Mouse (Mus musculus) MEL (cell line): ENCODE measurements around the gene Ccdc173. TPM values are rescaled to one million over a fixed set of nuclear protein-coding genes. Genes with fewer than 3 reads are reported as not detected.

Experiments
- DNase-seq: peaks from one replicate; pipeline ENCODE4 v3.0.0; 2011; ENCODE audit warnings: low read depth, low spot score
- H3K27ac ChIP-seq: 2 replicates; pipeline ENCODE4 v1.5.1; 2012; ENCODE audit warnings: low read depth, mild to moderate bottlenecking, control low read depth, low read length, moderate library complexity; ENCODE audit not compliant: control insufficient read depth
- H3K27me3 ChIP-seq, 2 experiments: fragments of 150-350 bp in 1 of 2; sonication (generic) in 1 of 2; 2 replicates each; pipeline ENCODE4 v1.6.1; 2012; ENCODE audit warnings: low read length in 2 of 2, mild to moderate bottlenecking in 2 of 2, improper control_type of control experiment in 1 of 2, moderate library complexity in 1 of 2; ENCODE audit not compliant: insufficient read depth in 2 of 2, control insufficient read depth in 1 of 2
- H3K36me3 ChIP-seq, 2 experiments: 2 replicates each; pipeline ENCODE4 v1.6.1; 2012 to 2014; ENCODE audit warnings: low read length in 2 of 2, improper control_type of control experiment in 1 of 2, inconsistent platforms in 1 of 2, mild to moderate bottlenecking in 1 of 2; ENCODE audit not compliant: insufficient read depth in 2 of 2, control insufficient read depth in 1 of 2
- H3K4me1 ChIP-seq, 2 experiments: fragments of 150-350 bp in 1 of 2; sonication (generic) in 1 of 2; 2 replicates each; pipeline ENCODE4 v1.6.1; 2012; ENCODE audit warnings: low read length in 2 of 2, improper control_type of control experiment in 1 of 2, mild to moderate bottlenecking in 1 of 2; ENCODE audit not compliant: insufficient read depth in 2 of 2, control insufficient read depth in 1 of 2
- H3K4me3 ChIP-seq, 2 experiments: fragments of 150-350 bp in 1 of 2; sonication (generic) in 1 of 2; 2 replicates each; pipeline ENCODE4 v1.5.1; 2012; ENCODE audit warnings: low read depth in 2 of 2, low read length in 2 of 2, mild to moderate bottlenecking in 2 of 2, moderate library complexity in 2 of 2, control low read depth in 1 of 2, improper control_type of control experiment in 1 of 2; ENCODE audit not compliant: control insufficient read depth in 1 of 2, insufficient read depth in 1 of 2
- H3K79me2 ChIP-seq: 2 replicates; pipeline ENCODE4 v1.6.1; 2012; ENCODE audit warnings: mild to moderate bottlenecking, low read length, moderate library complexity; ENCODE audit not compliant: control insufficient read depth, poor library complexity, insufficient read depth
- H3K9ac ChIP-seq: 2 replicates; pipeline ENCODE4 v1.6.1; 2012; ENCODE audit warnings: low read depth, mild to moderate bottlenecking, control low read depth, low read length, moderate library complexity; ENCODE audit not compliant: control insufficient read depth, poor library complexity, severe bottlenecking
- H3K9me3 ChIP-seq: fragments of 150-350 bp; sonication (generic); replicated peaks from 2 replicates; pipeline ENCODE4 v1.6.1; 2012; ENCODE audit warnings: mild to moderate bottlenecking, low read length, improper control_type of control experiment, moderate library complexity; ENCODE audit not compliant: insufficient read depth
- CHD1 ChIP-seq: IDR thresholded peaks from 2 replicates; pipeline ENCODE4 v1.6.1; 2012; ENCODE audit warnings: low read depth, mild to moderate bottlenecking, inconsistent platforms, low read length, improper control_type of control experiment
- CHD2 ChIP-seq: IDR thresholded peaks from 2 replicates; pipeline ENCODE4 v1.6.1; 2011; ENCODE audit warnings: low read length, improper control_type of control experiment
- E2F4 ChIP-seq: IDR thresholded peaks from 2 replicates; pipeline ENCODE4 v1.6.1; 2011; ENCODE audit warnings: low read depth, low read length, improper control_type of control experiment, borderline replicate concordance
- ELF1 ChIP-seq: IDR thresholded peaks from 2 replicates; pipeline ENCODE4 v1.6.1; 2014; ENCODE audit warnings: low read depth, mild to moderate bottlenecking, inconsistent platforms, low read length, improper control_type of control experiment, moderate library complexity
- EP300 ChIP-seq, 2 experiments: IDR thresholded peaks; 2 replicates each; pipeline ENCODE4 v1.6.1; 2011; ENCODE audit warnings: improper control_type of control experiment in 2 of 2, low read length in 2 of 2, low read depth in 1 of 2, mild to moderate bottlenecking in 1 of 2
- ETS1 ChIP-seq: IDR thresholded peaks from 2 replicates; pipeline ENCODE4 v1.6.1; 2012; ENCODE audit warnings: low read depth, mild to moderate bottlenecking, inconsistent platforms, low read length, improper control_type of control experiment, moderate library complexity
- GABPA ChIP-seq: IDR thresholded peaks from 2 replicates; pipeline ENCODE4 v1.6.1; 2012; ENCODE audit warnings: low read depth, mild to moderate bottlenecking, inconsistent platforms, low read length, improper control_type of control experiment, moderate library complexity
- GATA1 ChIP-seq: IDR thresholded peaks from 2 replicates; pipeline ENCODE4 v1.6.1; 2011; ENCODE audit warnings: low read depth, low read length, improper control_type of control experiment
- HCFC1 ChIP-seq: IDR thresholded peaks from 2 replicates; pipeline ENCODE4 v1.6.1; 2012; ENCODE audit warnings: low read depth, mild to moderate bottlenecking, inconsistent platforms, low read length, improper control_type of control experiment, moderate library complexity
- JUND ChIP-seq: IDR thresholded peaks from 2 replicates; pipeline ENCODE4 v1.6.1; 2011; ENCODE audit warnings: low read depth, mild to moderate bottlenecking, improper control_type of control experiment, low read length
- MEF2A ChIP-seq: IDR thresholded peaks from 2 replicates; pipeline ENCODE4 v1.6.1; 2014; ENCODE audit warnings: low read depth, mild to moderate bottlenecking, inconsistent platforms, low read length, improper control_type of control experiment; ENCODE audit not compliant: poor library complexity, insufficient replicate concordance, severe bottlenecking; ENCODE audit errors: extremely low read depth
- NELFE ChIP-seq: IDR thresholded peaks from 2 replicates; pipeline ENCODE4 v1.6.1; 2011; ENCODE audit warnings: low read depth, low read length, improper control_type of control experiment
- POLR2A ChIP-seq, 2 experiments: IDR thresholded peaks; 2 replicates each; pipeline ENCODE4 v1.6.1; 2011 to 2012; ENCODE audit warnings: low read length in 2 of 2, mild to moderate bottlenecking in 2 of 2, control low read depth in 1 of 2, improper control_type of control experiment in 1 of 2, low read depth in 1 of 2, moderate library complexity in 1 of 2; ENCODE audit not compliant: control insufficient read depth in 1 of 2, insufficient read depth in 1 of 2, poor library complexity in 1 of 2
- POLR2AphosphoS2 ChIP-seq: IDR thresholded peaks from 2 replicates; pipeline ENCODE4 v1.6.1; 2011; ENCODE audit warnings: low read length, improper control_type of control experiment
- POLR2AphosphoS5 ChIP-seq: IDR thresholded peaks from 2 replicates; pipeline ENCODE4 v1.6.1; 2012; ENCODE audit warnings: low read depth, borderline replicate concordance, mild to moderate bottlenecking, inconsistent platforms, low read length, moderate library complexity, mixed read lengths
- SIN3A ChIP-seq: IDR thresholded peaks from 2 replicates; pipeline ENCODE4 v1.6.1; 2012; ENCODE audit warnings: low read length, improper control_type of control experiment, inconsistent platforms
- TAL1 ChIP-seq: IDR thresholded peaks from 2 replicates; pipeline ENCODE4 v1.6.1; 2012; ENCODE audit warnings: mild to moderate bottlenecking, inconsistent platforms, low read length, moderate library complexity, mixed read lengths
- TBP ChIP-seq: IDR thresholded peaks from 2 replicates; pipeline ENCODE4 v1.8.0; 2011; ENCODE audit warnings: low read depth, low read length, improper control_type of control experiment
- TCF12 ChIP-seq: IDR thresholded peaks from 2 replicates; pipeline ENCODE4 v1.6.1; 2014; ENCODE audit warnings: low read depth, mild to moderate bottlenecking, inconsistent platforms, low read length, improper control_type of control experiment, moderate library complexity
- UBTF ChIP-seq: IDR thresholded peaks from 2 replicates; pipeline ENCODE4 v1.6.1; 2012; ENCODE audit warnings: low read depth, mild to moderate bottlenecking, inconsistent platforms, low read length, improper control_type of control experiment, moderate library complexity, borderline replicate concordance; ENCODE audit not compliant: insufficient read depth
- USF1 ChIP-seq: IDR thresholded peaks from 2 replicates; pipeline ENCODE4 v1.6.1; 2014; ENCODE audit warnings: low read depth, mild to moderate bottlenecking, inconsistent platforms, low read length, improper control_type of control experiment, moderate library complexity
- ZC3H11A ChIP-seq: IDR thresholded peaks from 2 replicates; pipeline ENCODE4 v1.6.1; 2012; ENCODE audit warnings: low read depth, mild to moderate bottlenecking, inconsistent platforms, low read length, improper control_type of control experiment
- ZMIZ1 ChIP-seq: IDR thresholded peaks from 2 replicates; pipeline ENCODE4 v1.6.1; 2012; ENCODE audit warnings: low read depth, mild to moderate bottlenecking, inconsistent platforms, low read length, improper control_type of control experiment, moderate library complexity
- ZNF384 ChIP-seq: IDR thresholded peaks from 2 replicates; pipeline ENCODE4 v1.6.1; 2012; ENCODE audit warnings: low read depth, mild to moderate bottlenecking, inconsistent platforms, low read length, improper control_type of control experiment
- polyA plus RNA-seq, 2 experiments: library from polyadenylated mRNA; stranded (reverse) in 1 of 2; unstranded in 1 of 2; fragments of >175 nt in 1 of 2; fragments of >200 nt in 1 of 2; gene quantifications; 2 replicates each; pipeline versions ENCODE4 v1.2.1 to v1.2.4; 2012; ENCODE audit warnings: low replicate concordance in 2 of 2, low read depth in 1 of 2; ENCODE audit not compliant: insufficient read length in 2 of 2, insufficient read depth in 1 of 2, missing spikeins in 1 of 2
- total RNA-seq: library from RNA; depleted of rRNA; stranded (reverse); fragments of 300-350 nt; gene quantifications from 2 replicates; pipeline ENCODE4 v1.2.3, GENCODE M21; 2012

Gene Ccdc173
- total and polyA plus RNA-seq, 3 experiments, result 1.1 to 1.9 TPM; not detected in 1

DNA sequence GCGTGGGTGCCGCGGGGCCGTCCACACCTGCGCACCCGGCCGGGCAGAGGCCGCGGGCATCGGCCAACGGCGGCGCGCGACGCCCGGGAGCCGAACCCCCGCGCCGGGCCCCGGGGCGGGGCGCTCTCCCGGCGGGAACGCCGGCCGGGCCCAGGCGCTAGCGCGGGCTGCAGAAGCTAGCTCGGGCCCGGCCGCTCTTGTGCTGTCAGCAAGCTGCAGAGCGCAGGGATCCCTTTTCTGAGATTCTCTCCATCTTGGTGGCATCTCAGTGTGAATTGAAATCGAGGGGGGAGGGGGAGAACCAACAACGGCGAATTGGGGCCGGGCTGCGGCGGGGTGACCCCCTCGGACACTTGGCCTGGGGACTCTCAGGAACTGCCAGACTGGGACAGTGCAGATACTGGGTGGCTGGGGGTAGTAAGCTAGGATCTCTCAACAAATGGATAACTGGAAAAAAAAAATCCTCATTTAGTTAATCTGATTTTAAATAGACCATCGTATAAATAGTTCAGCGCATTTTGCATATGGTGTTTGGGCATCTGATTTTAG lies 33.8 kb upstream of the Ccdc173 start (continued):
- TF ChIP-seq UBTF (peak; percentile 86; the same call in 1 of the 2 replicates), CHD2 (no peak), CHD1 (no peak), ZMIZ1 (no peak), POLR2A (IDR thresholded peaks at IDR 0.05; ENCODE audit: control insufficient read depth in 1 of 2, insufficient read depth in 1 of 2, low read depth in 1 of 2, low read length in 2 of 2, poor library complexity in 1 of 2) (no peak), JUND (no peak), ZNF384 (no peak), USF1 (no peak)
- TF ChIP-seq, all 39 proteins: peak for 4

DNA sequence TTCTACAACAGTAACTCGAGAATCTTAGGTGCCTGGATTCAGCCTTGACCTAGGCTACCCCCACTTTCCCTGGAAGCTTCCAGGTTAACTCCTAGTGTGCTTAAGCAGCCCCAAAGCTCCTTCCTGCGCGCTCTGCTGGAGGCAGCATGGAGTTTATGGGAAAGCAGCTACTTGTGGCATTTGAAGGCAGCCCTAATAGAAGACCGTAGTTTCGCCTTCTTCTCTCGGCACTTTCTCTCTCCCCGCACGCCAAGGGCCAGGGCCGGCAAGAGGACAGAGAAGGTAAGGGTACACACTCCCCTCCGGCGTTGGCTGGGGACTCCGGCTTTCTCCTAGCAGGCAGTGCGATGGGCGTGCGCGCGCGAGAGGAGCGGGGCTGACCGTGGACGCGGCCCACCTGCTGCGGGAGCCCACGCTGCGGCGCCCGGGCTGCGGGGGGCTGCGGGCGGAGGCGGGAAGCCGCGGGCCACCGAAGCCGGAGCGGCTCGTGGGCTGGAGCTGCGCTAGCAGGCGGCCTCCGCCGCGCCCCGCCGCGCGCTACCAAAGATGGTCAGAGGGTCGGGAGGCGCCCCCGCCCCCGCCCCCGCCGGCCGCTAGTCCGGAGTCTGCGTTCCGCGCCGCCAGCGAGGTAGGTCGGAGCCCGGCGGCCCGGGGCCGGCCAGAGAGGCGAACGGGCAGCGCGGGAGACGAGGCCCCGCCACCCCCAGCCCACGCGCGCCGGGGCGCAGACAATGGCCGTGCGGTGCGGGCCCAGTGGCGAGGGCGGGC lies 33.2 kb upstream of the Ccdc173 start:
- DNase-seq, result peak; percentile 69
- Histone ChIP-seq H3K79me2 (peaks cover 14% of the 10 kb centered on the region), H3K4me1 (peaks cover 23% of the 10 kb centered on the region in 2 experiments), H3K9me3 (no peaks in the 10 kb centered on the region), H3K9ac (peak overlapping the region; percentile 76), H3K4me3 (peak overlapping the region; percentile 60 to 92), H3K36me3 (peaks cover 0 to 28% of the 10 kb centered on the region in 2 experiments; a peak in 3 of 4 replicates), H3K27ac (peak overlapping the region; percentile 73), H3K27me3 (no peaks in the 10 kb centered on the region)
- no peak for TF ChIP-seq E2F4
- TF ChIP-seq ELF1, result no peak
- TF ChIP-seq CHD1, result peak; percentile 25; the same call in 1 of the 2 replicates
- TF ChIP-seq SIN3A, result peak; percentile 7; the same call in 1 of the 2 replicates
- TF ChIP-seq POLR2A (IDR thresholded peaks at IDR 0.05; ENCODE audit: control insufficient read depth in 1 of 2, insufficient read depth in 1 of 2, low read depth in 1 of 2, low read length in 2 of 2, poor library complexity in 1 of 2), result 0 out of 4 replicates have a peak, but pooled peaks of 1 of the 2 experiments have one; percentile 46

GRCm38 (mm10) chr2:69821711-69822110 lies 32.3 kb upstream of the Ccdc173 start, which contains the start of gene Klhl23:
Gene Klhl23 (plus strand): TSS chr2:69821944.
- H3K4me3 ChIP-seq, result peak within 1 kb of the TSS; percentile 60 to 92
- peaks cover 14% of the 10 kb centered on the region for H3K79me2 ChIP-seq
- peaks cover 23 to 27% of the 10 kb centered on the region in 2 experiments for H3K4me1 ChIP-seq
- H3K27ac ChIP-seq, result peak within 1 kb of the TSS; percentile 73
- H3K27me3 ChIP-seq, result no peaks in the 10 kb centered on the region
- peak within 1 kb of the TSS; percentile 76 for H3K9ac ChIP-seq
- peaks cover 0 to 30% of the 10 kb centered on the region in 2 experiments; a peak in 3 of 4 replicates for H3K36me3 ChIP-seq
- DNase-seq, result peak; percentile 88
- no peaks in the 10 kb centered on the region for H3K9me3 ChIP-seq
- TF ChIP-seq TAL1 (no peak), EP300 (IDR thresholded peaks at IDR 0.05; ENCODE audit: low read depth in 1 of 2, low read length in 2 of 2) (peak in 1 of 2 experiments; percentile 56; a peak in 3 of 4 replicates), ZNF384 (0 out of 2 replicates have a peak, but pooled peaks have one; percentile 12), POLR2AphosphoS2 (peak; percentile 60; the same call in 1 of the 2 replicates), HCFC1 (peak; percentile 71), ETS1 (peak; percentile 49; the same call in 1 of the 2 replicates), TBP (peak; percentile 85), TCF12 (peak; percentile 49), NELFE (peak; percentile 78), POLR2AphosphoS5 (no peak), ZC3H11A (no peak), MEF2A (0 out of 2 replicates have a peak, but pooled peaks have one; percentile 67), ZMIZ1 (peak; percentile 66), CHD1 (peak; percentile 84; the same call in 1 of the 2 replicates), POLR2A (IDR thresholded peaks at IDR 0.05; ENCODE audit: control insufficient read depth in 1 of 2, insufficient read depth in 1 of 2, low read depth in 1 of 2, low read length in 2 of 2, poor library complexity in 1 of 2) (peak in 1 of 2 experiments; percentile 84; a peak in 2 of 4 replicates), GABPA (no peak), CHD2 (no peak), GATA1 (peak; percentile 38), ELF1 (peak; percentile 82)
